Mouse (Mus musculus): ENCODE results near the gene Bak1.
A peak's percentile ranks its signal among the peaks of the same experiment; 100 is the strongest.

Gene Bak1

GRCm38 (mm10) chr17:27048445-27049239 lies 19.8 kb upstream of the Bak1 start:
- DNase-seq (ENCODE audit: low read depth), result peak; percentile 23

- DNase-seq (ENCODE audit: low read depth), result peak; percentile 50
These were observed 19.1 kb upstream of the Bak1 start for GRCm38 (mm10) chr17:27047762-27048444.

GRCm38 (mm10) chr17:27045164-27045563 lies 16.4 kb upstream of the Bak1 start:
- DNase-seq (ENCODE audit: low read depth), result no peak

GRCm38 (mm10) chr17:27042840-27043239 lies 14.0 kb upstream of the Bak1 start:
- DNase-seq (ENCODE audit: low read depth), result peak; percentile 33

GRCm38 (mm10) chr17:27041787-27042055 lies 12.9 kb upstream of the Bak1 start:
- DNase-seq (ENCODE audit: low read depth), result no peak

GRCm38 (mm10) chr17:27041046-27041786 lies 12.4 kb upstream of the Bak1 start:
- DNase-seq (ENCODE audit: low read depth), result peak; percentile 92

GRCm38 (mm10) chr17:27040304-27041045 lies 11.7 kb upstream of the Bak1 start:
- DNase-seq (ENCODE audit: low read depth), result peak; percentile 58

- DNase-seq (ENCODE audit: low read depth), result peak; percentile 69
These were observed 10.8 kb upstream of the Bak1 start for GRCm38 (mm10) chr17:27039432-27040102.

GRCm38 (mm10) chr17:27038335-27039050 lies 9.7 kb upstream of the Bak1 start:
- DNase-seq (ENCODE audit: low read depth), result peak; percentile 97

GRCm38 (mm10) chr17:27036465-27036864 lies 7.7 kb upstream of the Bak1 start:
- no peak for DNase-seq (ENCODE audit: low read depth)

- DNase-seq (ENCODE audit: low read depth), result peak; percentile 94
These were observed 4.1 kb upstream of the Bak1 start for GRCm38 (mm10) chr17:27032869-27033268.

- DNase-seq (ENCODE audit: low read depth), result no peak
These were observed 3.5 kb upstream of the Bak1 start for GRCm38 (mm10) chr17:27032328-27032727.

GRCm38 (mm10) chr17:27030896-27031295 lies 2.1 kb upstream of the Bak1 start:
- DNase-seq (ENCODE audit: low read depth), result no peak

- DNase-seq (ENCODE audit: low read depth), result no peak
These were observed 622 bp upstream of the Bak1 start for GRCm38 (mm10) chr17:27029431-27029830.

GRCm38 (mm10) chr17:27028284-27028795 lies 469 bp downstream of the Bak1 start:
- DNase-seq (ENCODE audit: low read depth), result peak; percentile 96

GRCm38 (mm10) chr17:27027460-27028283 lies 1.1 kb downstream of the Bak1 start:
- DNase-seq (ENCODE audit: low read depth), result peak; percentile 64

GRCm38 (mm10) chr17:27025951-27026350 lies 2.9 kb downstream of the Bak1 start:
- DNase-seq (ENCODE audit: low read depth), result no peak

GRCm38 (mm10) chr17:27025326-27025902 lies 3.4 kb downstream of the Bak1 start:
- DNase-seq (ENCODE audit: low read depth), result no peak

- no peak for DNase-seq (ENCODE audit: low read depth)
These were observed 5.5 kb downstream of the Bak1 start for GRCm38 (mm10) chr17:27023342-27023741.

Measured in NIH3T3 (cell line).